Mouse (Mus musculus) cerebellum, adult 2 months (tissue): ENCODE data around the gene Agpat3. TPM values are rescaled to one million over a fixed set of nuclear protein-coding genes. Genes with fewer than 3 reads are reported as not detected.

Experiments
- DNase-seq, 2 experiments: peaks; one replicate each; pipeline ENCODE4 v3.0.0; 2021
- H3K27ac ChIP-seq: fragments of 200-500 bp; 2 replicates; pipeline ENCODE4 v1.5.1; 2012; ENCODE audit warnings: low read length, control low read depth, inconsistent platforms; ENCODE audit not compliant: insufficient read depth
- H3K27me3 ChIP-seq: fragments of 200-500 bp; 2 replicates; pipeline ENCODE4 v1.6.1; 2012; ENCODE audit warnings: inconsistent platforms, mild to moderate bottlenecking, low read length, moderate library complexity; ENCODE audit not compliant: control insufficient read depth, insufficient read depth
- H3K4me1 ChIP-seq: fragments of 200-500 bp; 2 replicates; pipeline ENCODE4 v1.6.1; 2011; ENCODE audit warnings: low read length; ENCODE audit not compliant: control insufficient read depth, insufficient read depth
- H3K4me3 ChIP-seq: fragments of 200-500 bp; replicated peaks from 2 replicates; pipeline ENCODE3; 2011; ENCODE audit warnings: mild to moderate bottlenecking, low read depth, low read length, control low read depth; ENCODE audit not compliant: insufficient read depth
- CTCF ChIP-seq: fragments of 200-500 bp; IDR thresholded peaks from 2 replicates; pipeline ENCODE4 v1.5.1; 2011; ENCODE audit warnings: low read depth, mild to moderate bottlenecking, control low read depth, low read length, moderate library complexity, borderline replicate concordance; ENCODE audit not compliant: insufficient read depth
- POLR2A ChIP-seq: fragments of 200-500 bp; IDR thresholded peaks from 2 replicates; pipeline ENCODE4 v1.6.1; 2011; ENCODE audit warnings: low read length, control low read depth, borderline replicate concordance; ENCODE audit not compliant: insufficient read depth
- WGBS: fragments of 180-500 bp; shearing (Covaris S2); methylation state at CpG from one replicate; pipeline ENCODE4 v1.1.7; 2018; 5-methylcytosine and 5-hydroxymethylcytosine counted together
- polyA plus RNA-seq: library from polyadenylated mRNA; depleted of rRNA; stranded (reverse); fragments of >200 nt; gene quantifications from 2 replicates; pipeline ENCODE4 v1.2.3, GENCODE M21; 2012

Agpat3 gene
- polyA plus RNA-seq, 1 experiment = 256 TPM

- H3K27me3 ChIP-seq = no peaks in the 10 kb centered on the region
- peaks cover 56% of the 10 kb centered on the region for H3K4me1 ChIP-seq
- 50% methylated on average over 5 of the region's 5 CpGs for WGBS
- no peak overlapping the region for H3K4me3 ChIP-seq
- H3K27ac ChIP-seq = no peak overlapping the region
- peak in 1 of 2 experiments; percentile 63 for DNase-seq
- TF ChIP-seq POLR2A (no peak), CTCF (no peak)
Measured at GRCm38 (mm10) chr10:78348211-78348610, 4.1 kb downstream of the Agpat3 start.

- Histone ChIP-seq H3K27ac (no peak overlapping the region), H3K27me3 (no peaks in the 10 kb centered on the region), H3K4me3 (no peak overlapping the region), H3K4me1 (peaks cover 54% of the 10 kb centered on the region)
- 59% methylated on average over 6 of the region's 6 CpGs for whole genome bisulfite sequencing
- no peak for DNase-seq
- TF ChIP-seq CTCF (no peak), POLR2A (no peak)
Measured at GRCm38 (mm10) chr10:78347486-78347885, 4.8 kb downstream of the Agpat3 start.

- no peak overlapping the region for H3K27ac ChIP-seq
- no peak for TF ChIP-seq CTCF
- no peak for TF ChIP-seq POLR2A
- H3K4me3 ChIP-seq = no peak overlapping the region
- DNase-seq = no peak
- H3K4me1 ChIP-seq = peaks cover 57% of the 10 kb centered on the region
- H3K27me3 ChIP-seq = no peaks in the 10 kb centered on the region
- WGBS = 81% methylated on average over 2 of the region's 2 CpGs
Measured at GRCm38 (mm10) chr10:78345466-78345865, 6.8 kb downstream of the Agpat3 start.

- WGBS = 90% methylated on average over 1 of the region's 1 CpGs
- no peak overlapping the region for H3K27ac ChIP-seq
- no peak overlapping the region for H3K4me3 ChIP-seq
- H3K4me1 ChIP-seq = peaks cover 42% of the 10 kb centered on the region
- TF ChIP-seq POLR2A = no peak
- TF ChIP-seq CTCF = no peak
- H3K27me3 ChIP-seq = no peaks in the 10 kb centered on the region
- DNase-seq = no peak
Measured at GRCm38 (mm10) chr10:78342091-78342490, 10.2 kb downstream of the Agpat3 start.

GRCm38 (mm10) chr10:78338180-78338579 lies 14.1 kb downstream of the Agpat3 start:
- 25% methylated on average over 5 of the region's 5 CpGs for WGBS
- peak; percentile 36 to 60 for DNase-seq
- Histone ChIP-seq H3K27me3 (no peaks in the 10 kb centered on the region), H3K4me3 (no peak overlapping the region), H3K27ac (no peak overlapping the region), H3K4me1 (peaks cover 38% of the 10 kb centered on the region)
- TF ChIP-seq CTCF = no peak
- TF ChIP-seq POLR2A = no peak

GRCm38 (mm10) chr10:78334923-78335561 lies 17.2 kb downstream of the Agpat3 start:
- Histone ChIP-seq H3K4me1 (peaks cover 34% of the 10 kb centered on the region), H3K27ac (peak overlapping the region; percentile 42), H3K4me3 (no peak overlapping the region), H3K27me3 (no peaks in the 10 kb centered on the region)
- DNase-seq = peak; percentile 45 to 46
- no peak for TF ChIP-seq CTCF
- TF ChIP-seq POLR2A = no peak
- WGBS = 32% methylated on average over 6 of the region's 6 CpGs

- H3K27me3 ChIP-seq = no peaks in the 10 kb centered on the region
- TF ChIP-seq CTCF = no peak
- TF ChIP-seq POLR2A = no peak
- peaks cover 40% of the 10 kb centered on the region for H3K4me1 ChIP-seq
- no peak overlapping the region for H3K4me3 ChIP-seq
- H3K27ac ChIP-seq = no peak overlapping the region; the same call in 1 of the 2 replicates
- WGBS = 46% methylated on average over 5 of the region's 5 CpGs
- no peak for DNase-seq
Measured at GRCm38 (mm10) chr10:78331577-78331976, 20.7 kb downstream of the Agpat3 start.

- Histone ChIP-seq H3K27ac (no peak overlapping the region), H3K4me3 (no peak overlapping the region), H3K27me3 (no peaks in the 10 kb centered on the region), H3K4me1 (peaks cover 39% of the 10 kb centered on the region)
- DNase-seq = peak in 1 of 2 experiments; percentile 39
- WGBS = 35% methylated on average over 5 of the region's 5 CpGs
- TF ChIP-seq CTCF (no peak), POLR2A (no peak)
Measured at GRCm38 (mm10) chr10:78329305-78329704, 23.0 kb downstream of the Agpat3 start.

- TF ChIP-seq POLR2A = no peak
- no peak for TF ChIP-seq CTCF
- H3K27me3 ChIP-seq = no peaks in the 10 kb centered on the region
- no peak overlapping the region for H3K4me3 ChIP-seq
- 87% methylated on average over 2 of the region's 2 CpGs for WGBS
- no peak overlapping the region for H3K27ac ChIP-seq
- H3K4me1 ChIP-seq = peaks cover 47% of the 10 kb centered on the region
- no peak for DNase-seq
Measured at GRCm38 (mm10) chr10:78328011-78328575, 24.2 kb downstream of the Agpat3 start.
